Comparison of ENCODE assay signal across 9 mouse cellular contexts in genomic region chr9:21356981-21357718, GRCm38 (mm10). TPM values are rescaled to one million over a fixed set of nuclear protein-coding genes. Genes with fewer than 3 reads are reported as not detected.
DNase-seq lines count a peak whose midpoint lies in the region; ATAC-seq and TF ChIP-seq lines count a peak whose summit lies in the region.
"Had no signal": no experiment of that assay in that cellular context is flagged by ENCODE, and none has a peak within 500 bp of the region (broad histone marks: within the 10 kb centered on the region; RNA-seq: fewer than 3 reads in every experiment).

No protein-coding gene starts in this region.

- no peaks in the 10 kb centered on the region for H3K9me3 ChIP-seq in forebrain, embryonic 12.5 days
- H3K9me3 ChIP-seq in hindbrain, embryonic 14.5 days (ENCODE audit: control insufficient read depth, low read length), result no peaks in the 10 kb centered on the region
- no peaks in the 10 kb centered on the region for H3K9me3 ChIP-seq in lung, postnatal 0 days (ENCODE audit: low read length)

- no peak overlapping the region for H3K9ac ChIP-seq in forebrain, embryonic 12.5 days
- H3K9ac ChIP-seq in hindbrain, embryonic 14.5 days, result no peak overlapping the region
- H3K9ac ChIP-seq in lung, postnatal 0 days (replicated peaks; ENCODE audit: low read depth), result no peak overlapping the region

- peaks cover 7% of the 10 kb centered on the region; the same call in 1 of the 2 replicates for H3K27me3 ChIP-seq in forebrain, embryonic 12.5 days
- no peaks in the 10 kb centered on the region for H3K27me3 ChIP-seq in hindbrain, embryonic 14.5 days (ENCODE audit: control insufficient read depth, insufficient read depth, low read length)
- H3K27me3 ChIP-seq in lung, postnatal 0 days (replicated peaks; ENCODE audit: insufficient read depth, low read length), result no peaks in the 10 kb centered on the region

- peaks cover 22% of the 10 kb centered on the region for H3K36me3 ChIP-seq in forebrain, embryonic 12.5 days (replicated peaks)
- H3K36me3 ChIP-seq in hindbrain, embryonic 14.5 days (replicated peaks; ENCODE audit: control insufficient read depth, insufficient read depth), result peaks cover 34% of the 10 kb centered on the region
- H3K36me3 ChIP-seq in lung, postnatal 0 days (ENCODE audit: insufficient read depth, low read length), result peaks cover 6% of the 10 kb centered on the region; the same call in 1 of the 2 replicates

- TF ChIP-seq CTCF in lung, postnatal 0 days (IDR thresholded peaks at IDR 0.05), result peak; percentile 90

- WGBS in forebrain, embryonic 12.5 days, result 0% methylated on average over 1 of the region's 1 CpGs
- WGBS in hindbrain, embryonic 14.5 days, result 3% methylated on average over 1 of the region's 1 CpGs
- 5% methylated on average over 1 of the region's 1 CpGs for WGBS in lung, postnatal 0 days

- no peak overlapping the region for H3K4me2 ChIP-seq in forebrain, embryonic 12.5 days
- no peak overlapping the region for H3K4me2 ChIP-seq in hindbrain, embryonic 14.5 days (replicated peaks)
- no peak overlapping the region for H3K4me2 ChIP-seq in lung, postnatal 0 days (replicated peaks; ENCODE audit: low read depth, low read length)

- peak; percentile 27; the same call in 1 of the 2 replicates for ATAC-seq in forebrain, embryonic 12.5 days (ENCODE audit: low FRiP score)
- ATAC-seq in hindbrain, embryonic 14.5 days (ENCODE audit: low FRiP score), result peak; percentile 64; the same call in 1 of the 2 replicates
- peak; percentile 54 for ATAC-seq in lung, postnatal 0 days

- H3K4me1 ChIP-seq in forebrain, embryonic 12.5 days, result peaks cover 6% of the 10 kb centered on the region; the same call in 1 of the 2 replicates
- H3K4me1 ChIP-seq in hindbrain, embryonic 14.5 days (replicated peaks; ENCODE audit: control insufficient read depth, insufficient read depth, low read length), result no peaks in the 10 kb centered on the region
- H3K4me1 ChIP-seq in lung, postnatal 0 days (ENCODE audit: insufficient read depth, low read depth, low read length), result peaks cover 10% of the 10 kb centered on the region; the same call in 1 of the 2 replicates

- DNase-seq in MEL-GATA-1-ER (ENCODE audit: extremely low read depth, low read depth), result peak; percentile 70
- DNase-seq in brain, embryonic 18.5 days (ENCODE audit: low read depth, low spot score), result peak; percentile 24
- DNase-seq in hindbrain, embryonic 14.5 days (ENCODE audit: low spot score), result peak; percentile 88
- DNase-seq in layer of hippocampus, postnatal 14 days (ENCODE audit: low spot score in 2 of 2), result peak; percentile 62 to 77
- peak; percentile 91 for DNase-seq in lung, postnatal 0 days (ENCODE audit: low spot score)
- peak; percentile 81 for DNase-seq in retina, postnatal 7 days (ENCODE audit: low read depth, low spot score)
- no peak for DNase-seq in ovary, postnatal 10 days (ENCODE audit: low spot score)

- H3K4me3 ChIP-seq in forebrain, embryonic 12.5 days (replicated peaks), result no peak overlapping the region
- no peak overlapping the region for H3K4me3 ChIP-seq in hindbrain, embryonic 14.5 days (replicated peaks; ENCODE audit: low read length)
- no peak overlapping the region for H3K4me3 ChIP-seq in lung, postnatal 0 days (ENCODE audit: low read depth, low read length)

- TF ChIP-seq EP300 in lung, postnatal 0 days (IDR thresholded peaks at IDR 0.05), result no peak

- H3K27ac ChIP-seq in forebrain, embryonic 12.5 days, result no peak overlapping the region
- no peak overlapping the region for H3K27ac ChIP-seq in hindbrain, embryonic 14.5 days
- no peak overlapping the region for H3K27ac ChIP-seq in lung, postnatal 0 days (ENCODE audit: low read length)

RNA-seq across cellular contexts. Expression of gene Ilf3, which starts 10.5 kb away (rescaled TPM):
- 335 and 363 TPM in 2 replicates for polyA plus RNA-seq in forebrain, embryonic 12.5 days (2016; fragmentation: Nextera tagmentation; extraction: Ambion mirVana)
- 188 and 201 TPM in 2 replicates for polyA plus RNA-seq in hindbrain, embryonic 14.5 days (2014; fragmentation: Nextera tagmentation; extraction: Ambion mirVana)
- 10 to 100 TPM; 78.1 to 91.5 TPM for total RNA-seq in layer of hippocampus, postnatal 14 days (2021)
- 53.4 and 58.5 TPM in 2 replicates for polyA plus RNA-seq in lung, postnatal 0 days (2015; fragmentation: Nextera tagmentation; extraction: Ambion mirVana)

RNA-seq across cellular contexts. Expression of gene Slc44a2, which starts 36.7 kb away (rescaled TPM):
- 76.9 and 80.1 TPM in 2 replicates for polyA plus RNA-seq in forebrain, embryonic 12.5 days (2016; fragmentation: Nextera tagmentation; extraction: Ambion mirVana)
- 58.4 and 62.3 TPM in 2 replicates for polyA plus RNA-seq in hindbrain, embryonic 14.5 days (2014; fragmentation: Nextera tagmentation; extraction: Ambion mirVana)
- total RNA-seq in layer of hippocampus, postnatal 14 days (2021), result 10 to 100 TPM; 53.4 to 61.0 TPM
- 155 and 165 TPM in 2 replicates for polyA plus RNA-seq in lung, postnatal 0 days (2015; fragmentation: Nextera tagmentation; extraction: Ambion mirVana)

RNA-seq across cellular contexts. Expression of gene Ap1m2, which starts 45.0 kb away (rescaled TPM):
- 3.3 TPM in 2 replicates for polyA plus RNA-seq in forebrain, embryonic 12.5 days (2016; fragmentation: Nextera tagmentation; extraction: Ambion mirVana)
- 1.8 and 2.2 TPM in 2 replicates for polyA plus RNA-seq in hindbrain, embryonic 14.5 days (2014; fragmentation: Nextera tagmentation; extraction: Ambion mirVana)
- under 1 TPM in 1 of 2 experiments, not detected in 1; 0.50 TPM for total RNA-seq in layer of hippocampus, postnatal 14 days (2021)
- polyA plus RNA-seq in lung, postnatal 0 days (2015; fragmentation: Nextera tagmentation; extraction: Ambion mirVana), result 35.9 and 36.4 TPM in 2 replicates
- total RNA-seq: gastrocnemius, postnatal 4 days had no signal

RNA-seq across cellular contexts. Expression of gene Qtrt1, which starts 54.5 kb away (rescaled TPM):
- polyA plus RNA-seq in forebrain, embryonic 12.5 days (2016; fragmentation: Nextera tagmentation; extraction: Ambion mirVana), result 43.5 and 50.8 TPM in 2 replicates
- polyA plus RNA-seq in hindbrain, embryonic 14.5 days (2014; fragmentation: Nextera tagmentation; extraction: Ambion mirVana), result 39.3 and 39.7 TPM in 2 replicates
- 10 to 100 TPM; 32.0 to 33.9 TPM for total RNA-seq in layer of hippocampus, postnatal 14 days (2021)
- 17.4 and 20.6 TPM in 2 replicates for polyA plus RNA-seq in lung, postnatal 0 days (2015; fragmentation: Nextera tagmentation; extraction: Ambion mirVana)
